Comparison of ENCODE assay signal across 8 mouse cellular contexts in the genomic region with DNA sequence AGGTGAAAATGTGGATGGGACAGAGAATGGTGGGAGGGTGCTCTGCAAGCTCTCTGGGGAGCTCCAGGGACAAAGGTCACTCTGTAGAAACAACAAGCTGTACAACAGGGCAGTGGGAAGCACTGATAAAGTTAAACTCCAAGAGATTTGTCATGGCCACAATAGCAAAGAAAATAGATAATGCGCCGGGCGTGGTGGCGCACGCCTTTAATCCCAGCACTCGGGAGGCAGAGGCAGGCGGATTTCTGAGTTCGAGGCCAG. TPM values are rescaled to one million over a fixed set of nuclear protein-coding genes. Genes with fewer than 3 reads are reported as not detected.
ATAC-seq lines count a peak whose summit lies in the region.
"Not testable (repeated sequence)": the region's sequence is repeated elsewhere in the genome, so short reads cannot be mapped to it uniquely, and the experiment has no call there.
"Had no signal": no experiment of that assay in that cellular context is flagged by ENCODE, and none has a peak within 500 bp of the region (broad histone marks: within the 10 kb centered on the region; RNA-seq: fewer than 3 reads in every experiment).

No protein-coding gene starts in this region.

- not testable (repeated sequence) for H3K4me2 ChIP-seq in forebrain, embryonic 16.5 days (ENCODE audit: low read length); hindbrain, embryonic 13.5 days; intestine, embryonic 15.5 days (replicated peaks); lung, embryonic 16.5 days (ENCODE audit: low read depth, low read length); neural tube, embryonic 12.5 days (replicated peaks)
- peak overlapping the region; percentile 63; the same call in 1 of the 2 replicates for H3K4me2 ChIP-seq in kidney, embryonic 15.5 days
- H3K4me2 ChIP-seq in liver, embryonic 12.5 days: peak overlapping the region; percentile 73; the same call in 1 of the 2 replicates

- WGBS in forebrain, embryonic 16.5 days: 93% methylated on average over 5 of the region's 8 CpGs
- WGBS in hindbrain, embryonic 13.5 days: 94% methylated on average over 8 of the region's 8 CpGs
- WGBS in intestine, embryonic 15.5 days: 88% methylated on average over 8 of the region's 8 CpGs
- 87% methylated on average over 8 of the region's 8 CpGs for WGBS in kidney, embryonic 15.5 days
- WGBS in liver, embryonic 12.5 days (ENCODE audit: insufficient replicate concordance): 71% methylated on average over 8 of the region's 8 CpGs
- 83% methylated on average over 7 of the region's 8 CpGs for whole genome bisulfite sequencing in lung, embryonic 16.5 days
- WGBS in neural tube, embryonic 12.5 days: 88% methylated on average over 8 of the region's 8 CpGs

- H3K36me3 ChIP-seq in forebrain, embryonic 16.5 days (ENCODE audit: control insufficient read depth, insufficient read depth); hindbrain, embryonic 13.5 days; intestine, embryonic 15.5 days; kidney, embryonic 15.5 days; liver, embryonic 12.5 days; lung, embryonic 16.5 days (ENCODE audit: control insufficient read depth, insufficient read depth, low read length); neural tube, embryonic 12.5 days: not testable (repeated sequence)

- not testable (repeated sequence) for H3K9me3 ChIP-seq in forebrain, embryonic 16.5 days (ENCODE audit: control insufficient read depth, low read length); hindbrain, embryonic 13.5 days; intestine, embryonic 15.5 days; kidney, embryonic 15.5 days (replicated peaks); liver, embryonic 12.5 days (replicated peaks); lung, embryonic 16.5 days (ENCODE audit: control insufficient read depth, low read length); neural tube, embryonic 12.5 days

- not testable (repeated sequence) for H3K9ac ChIP-seq in forebrain, embryonic 16.5 days (replicated peaks; ENCODE audit: low read depth, low read length); hindbrain, embryonic 13.5 days; intestine, embryonic 15.5 days; kidney, embryonic 15.5 days; liver, embryonic 12.5 days; lung, embryonic 16.5 days (ENCODE audit: low read length); neural tube, embryonic 12.5 days

- 0 out of 2 replicates have a peak, but pooled peaks have one; percentile 22 for ATAC-seq in forebrain, embryonic 16.5 days
- ATAC-seq in hindbrain, embryonic 13.5 days (ENCODE audit: low FRiP score): peak; percentile 37; the same call in 1 of the 2 replicates
- ATAC-seq in intestine, embryonic 15.5 days: peak; percentile 65
- ATAC-seq in kidney, embryonic 15.5 days (replicated peaks; ENCODE audit: low FRiP score): peak; percentile 49; the same call in 1 of the 2 replicates
- peak; percentile 52; the same call in 1 of the 2 replicates for ATAC-seq in liver, embryonic 12.5 days
- ATAC-seq in lung, embryonic 16.5 days (ENCODE audit: low read depth): 0 out of 2 replicates have a peak, but pooled peaks have one; percentile 13
- ATAC-seq in neural tube, embryonic 12.5 days (ENCODE audit: low FRiP score, low read depth): 0 out of 2 replicates have a peak, but pooled peaks have one; percentile 5

- H3K27me3 ChIP-seq in forebrain, embryonic 16.5 days (replicated peaks; ENCODE audit: control insufficient read depth, insufficient read depth, low read length); hindbrain, embryonic 13.5 days; intestine, embryonic 15.5 days (replicated peaks); kidney, embryonic 15.5 days; liver, embryonic 12.5 days (replicated peaks); lung, embryonic 16.5 days (ENCODE audit: control insufficient read depth, insufficient read depth, low read depth, low read length); neural tube, embryonic 12.5 days (replicated peaks): not testable (repeated sequence)

- H3K4me3 ChIP-seq in forebrain, embryonic 16.5 days (replicated peaks; ENCODE audit: low read length); hindbrain, embryonic 13.5 days; intestine, embryonic 15.5 days (replicated peaks); kidney, embryonic 15.5 days (replicated peaks); liver, embryonic 12.5 days; lung, embryonic 16.5 days (ENCODE audit: low read length); neural tube, embryonic 12.5 days: not testable (repeated sequence)

- not testable (repeated sequence) for H3K4me1 ChIP-seq in forebrain, embryonic 16.5 days (replicated peaks; ENCODE audit: control insufficient read depth, insufficient read depth, low read length); hindbrain, embryonic 13.5 days (replicated peaks); intestine, embryonic 15.5 days (replicated peaks); kidney, embryonic 15.5 days; liver, embryonic 12.5 days; lung, embryonic 16.5 days (replicated peaks; ENCODE audit: control insufficient read depth, insufficient read depth, low read length); neural tube, embryonic 12.5 days

- H3K27ac ChIP-seq in forebrain, embryonic 16.5 days (ENCODE audit: low read length); hindbrain, embryonic 13.5 days; intestine, embryonic 15.5 days; kidney, embryonic 15.5 days; liver, embryonic 12.5 days; lung, embryonic 16.5 days (ENCODE audit: low read length); neural tube, embryonic 12.5 days: not testable (repeated sequence)

RNA-seq across cellular contexts. Expression of gene Zfp820, which starts 0.7 kb away (rescaled TPM):
- polyA plus RNA-seq in forebrain, embryonic 16.5 days (2015; fragmentation: Nextera tagmentation; extraction: Ambion mirVana): 2.0 and 2.9 TPM in 2 replicates
- 2.5 and 2.9 TPM in 2 replicates for polyA plus RNA-seq in hindbrain, embryonic 13.5 days (2015; fragmentation: Nextera tagmentation; extraction: Ambion mirVana)
- polyA plus RNA-seq in intestine, embryonic 15.5 days (2015; fragmentation: Nextera tagmentation; extraction: Ambion mirVana): 5.0 and 7.5 TPM in 2 replicates
- 5.7 and 6.2 TPM in 2 replicates for polyA plus RNA-seq in kidney, embryonic 15.5 days (2015; fragmentation: Nextera tagmentation; extraction: Ambion mirVana)
- 2.3 TPM in 2 replicates for polyA plus RNA-seq in liver, embryonic 12.5 days (2016; fragmentation: Nextera tagmentation; extraction: Ambion mirVana)
- polyA plus RNA-seq in lung, embryonic 16.5 days (2015; fragmentation: Nextera tagmentation; extraction: Ambion mirVana): 7.3 and 9.0 TPM in 2 replicates
- 3.5 and 4.0 TPM in 2 replicates for polyA plus RNA-seq in neural tube, embryonic 12.5 days (2016; fragmentation: Nextera tagmentation; extraction: Ambion mirVana)
- polyA plus RNA-seq: small intestine, adult 2 months had no signal

Comparison
In these comparisons a context has a peak if more than half of its experiments do, and no peak if none do; other contexts are left out.
1. ATAC-seq: peak in every context shown above with its lines; median percentile 65 in intestine, embryonic 15.5 days; 52 in liver, embryonic 12.5 days; 49 in kidney, embryonic 15.5 days; 37 in hindbrain, embryonic 13.5 days; 22 in forebrain, embryonic 16.5 days; 13 in lung, embryonic 16.5 days; 5 in neural tube, embryonic 12.5 days.